Mouse (Mus musculus) thymus, adult 2 months (tissue): ENCODE results near the gene P2rx2.

ENCODE experiments used
- CTCF ChIP-seq: fragments of 200-500 bp; IDR thresholded peaks from 2 replicates; pipeline ENCODE4 v1.5.1; 2012; ENCODE audit warnings: mild to moderate bottlenecking, control low read depth, low read length, moderate library complexity, borderline replicate concordance; ENCODE audit not compliant: control insufficient read depth, poor library complexity, insufficient read depth; ENCODE audit errors: extremely low read depth
- POLR2A ChIP-seq: fragments of 200-500 bp; IDR thresholded peaks from 2 replicates; pipeline ENCODE4 v1.6.1; 2012; ENCODE audit warnings: mild to moderate bottlenecking, low read length, control low read depth, moderate library complexity; ENCODE audit not compliant: control insufficient read depth, poor library complexity, insufficient read depth; ENCODE audit errors: extremely low read depth

DNA sequence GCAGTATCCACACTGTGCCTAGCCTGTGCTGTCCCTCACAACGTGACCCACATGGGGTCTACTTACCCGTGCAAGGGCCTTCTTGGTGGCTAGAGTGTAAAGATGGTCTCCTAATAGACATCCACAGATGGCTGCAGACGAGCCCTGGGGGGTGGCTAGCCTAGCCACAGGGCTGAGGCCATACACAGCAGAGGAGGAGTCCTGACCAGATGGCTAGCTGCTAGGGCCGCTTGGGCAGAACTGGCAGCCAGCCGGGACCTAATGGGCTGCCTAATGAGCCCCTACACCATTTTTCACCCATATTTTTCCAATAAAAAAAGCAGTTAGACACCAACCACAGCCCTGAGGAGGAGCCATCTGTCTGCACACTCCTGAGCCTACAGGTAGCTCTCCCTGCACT lies 49.7 kb upstream of the P2rx2 start:
- TF ChIP-seq CTCF (no peak), POLR2A (no peak)
